Mouse (Mus musculus): ENCODE results near the gene Fbxw7.

GRCm38 (mm10) chr3:84769411-84769810, 45.7 kb upstream of the Fbxw7 start:
- TF ChIP-seq MAX (IDR thresholded peaks at IDR 0.05; ENCODE audit: low read depth) = no peak
- no peak for TF ChIP-seq POLR2A (IDR thresholded peaks at IDR 0.05; ENCODE audit: insufficient read length, low read depth)
- TF ChIP-seq E2F4 (IDR thresholded peaks at IDR 0.05; ENCODE audit: insufficient read depth) = no peak
- TF ChIP-seq MYOG (IDR thresholded peaks at IDR 0.05; ENCODE audit: control insufficient read depth in 1 of 3, insufficient read depth in 1 of 3, insufficient read length in 2 of 3, low read depth in 2 of 3) = peak in 2 of 3 experiments; percentile 68 to 98
- no peak for TF ChIP-seq CEBPB (IDR thresholded peaks at IDR 0.05; ENCODE audit: insufficient read depth, poor library complexity, severe bottlenecking)
- peak; percentile 45 for TF ChIP-seq TCF12 (IDR thresholded peaks at IDR 0.05; ENCODE audit: insufficient read depth, poor library complexity, severe bottlenecking)
- no peak for TF ChIP-seq USF1 (IDR thresholded peaks at IDR 0.05; ENCODE audit: low read depth)
- TF ChIP-seq POLR2AphosphoS2 (IDR thresholded peaks at IDR 0.05; ENCODE audit: insufficient read length, low read depth) = no peak
